Mouse (Mus musculus) hindbrain, embryonic 13.5 days (tissue): ENCODE measurements at regions not wholly inside any gene's neighbourhood (a gene's known extent, or its start where the extent isn't known, plus 50 kb on each side); places are given as distances from the start of the nearest gene placed in this dataset.

Experiments used
- ATAC-seq: fragments of 200-750 bp; cut with Nextera tagmentation; 2 replicates; pipeline ENCODE4 v1.8.0; 2017; ENCODE audit warnings: moderate TSS enrichment; ENCODE audit not compliant: low FRiP score
- H3K27ac ChIP-seq: fragments of 300-500 bp; sonication (generic); 2 replicates; pipeline ENCODE4 v1.5.1; 2015; ENCODE audit warnings: inconsistent platforms, mild to moderate bottlenecking, moderate library complexity
- H3K27me3 ChIP-seq: fragments of 300-500 bp; sonication (generic); 2 replicates; pipeline ENCODE4 v1.6.1; 2015; ENCODE audit warnings: mild to moderate bottlenecking, inconsistent platforms
- H3K36me3 ChIP-seq: fragments of 300-500 bp; sonication (generic); 2 replicates; pipeline ENCODE4 v1.6.1; 2015; ENCODE audit warnings: mild to moderate bottlenecking, inconsistent platforms
- H3K4me1 ChIP-seq: fragments of 300-500 bp; sonication (generic); replicated peaks from 2 replicates; pipeline ENCODE4 v1.6.1; 2015; ENCODE audit warnings: inconsistent platforms
- H3K4me2 ChIP-seq: fragments of 300-500 bp; sonication (generic); 2 replicates; pipeline ENCODE4 v1.6.1; 2015; ENCODE audit warnings: inconsistent platforms, mild to moderate bottlenecking, moderate library complexity
- H3K4me3 ChIP-seq: fragments of 300-500 bp; sonication (generic); 2 replicates; pipeline ENCODE4 v1.5.1; 2015; ENCODE audit warnings: mild to moderate bottlenecking, inconsistent platforms
- H3K9ac ChIP-seq: fragments of 300-500 bp; sonication (generic); 2 replicates; pipeline ENCODE4 v1.6.1; 2015; ENCODE audit warnings: mild to moderate bottlenecking, inconsistent platforms
- H3K9me3 ChIP-seq: fragments of 300-500 bp; sonication (generic); 2 replicates; pipeline ENCODE4 v1.6.1; 2016; ENCODE audit warnings: inconsistent platforms
- WGBS: fragments of 180-500 bp; shearing (Covaris S2); methylation state at CpG from one replicate; pipeline ENCODE4 v1.1.7; 2015; 5-methylcytosine and 5-hydroxymethylcytosine counted together

GRCm38 (mm10) chr2:159072997-159073690 is 278.5 kb downstream of the Dhx35 start:
- Histone ChIP-seq H3K4me3 (no peak overlapping the region), H3K9ac (no peak overlapping the region), H3K27me3 (peaks cover 99% of the 10 kb centered on the region), H3K4me1 (peaks cover 10% of the 10 kb centered on the region), H3K9me3 (no peaks in the 10 kb centered on the region), H3K27ac (no peak overlapping the region), H3K36me3 (no peaks in the 10 kb centered on the region), H3K4me2 (no peak overlapping the region)
- no peak for ATAC-seq
- 84% methylated on average over 7 of the region's 7 CpGs for WGBS

DNA sequence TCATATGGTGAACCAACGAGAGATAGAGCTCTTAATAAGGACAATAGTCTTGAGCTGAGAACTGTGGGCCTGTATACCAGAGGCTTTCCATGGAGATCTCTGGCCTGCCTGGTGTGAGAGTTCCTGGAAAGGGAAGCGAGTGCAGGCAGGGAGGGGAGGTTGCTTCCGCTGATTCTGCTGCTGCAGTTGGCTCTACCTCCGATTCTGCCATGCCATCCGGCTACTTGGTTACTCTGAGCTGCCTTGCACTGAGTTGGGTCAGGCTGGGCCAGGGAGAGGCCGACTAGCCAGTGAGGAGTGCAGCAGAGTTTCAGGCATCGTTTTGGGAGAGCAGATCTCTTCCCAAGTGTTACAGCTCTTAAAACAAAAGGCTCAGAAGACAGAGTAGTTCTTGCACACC is 285.2 kb downstream of the Dhx35 start:
- no peak for ATAC-seq
- no peak overlapping the region for H3K9ac ChIP-seq

GRCm38 (mm10) chr2:159080784-159081544 is 286.4 kb downstream of the Dhx35 start:
- no peaks in the 10 kb centered on the region for H3K9me3 ChIP-seq
- no peaks in the 10 kb centered on the region for H3K36me3 ChIP-seq
- H3K27ac ChIP-seq, result no peak overlapping the region
- H3K27me3 ChIP-seq, result peaks cover 57% of the 10 kb centered on the region
- no peak overlapping the region for H3K4me3 ChIP-seq
- H3K9ac ChIP-seq, result no peak overlapping the region
- 0 out of 2 replicates have a peak overlapping the region, but pooled peaks have one; percentile 17 for H3K4me2 ChIP-seq
- WGBS, result 64% methylated on average over 19 of the region's 19 CpGs
- ATAC-seq, result no peak
- H3K4me1 ChIP-seq, result no peaks in the 10 kb centered on the region

More for the DNA sequence above, 285.2 kb downstream of the Dhx35 start:
- Histone ChIP-seq H3K4me3 (no peak overlapping the region), H3K4me2 (no peak overlapping the region), H3K27ac (no peak overlapping the region), H3K4me1 (no peaks in the 10 kb centered on the region), H3K27me3 (peaks cover 68% of the 10 kb centered on the region), H3K9me3 (no peaks in the 10 kb centered on the region), H3K36me3 (no peaks in the 10 kb centered on the region)
- WGBS, result 81% methylated on average over 7 of the region's 7 CpGs

DNA sequence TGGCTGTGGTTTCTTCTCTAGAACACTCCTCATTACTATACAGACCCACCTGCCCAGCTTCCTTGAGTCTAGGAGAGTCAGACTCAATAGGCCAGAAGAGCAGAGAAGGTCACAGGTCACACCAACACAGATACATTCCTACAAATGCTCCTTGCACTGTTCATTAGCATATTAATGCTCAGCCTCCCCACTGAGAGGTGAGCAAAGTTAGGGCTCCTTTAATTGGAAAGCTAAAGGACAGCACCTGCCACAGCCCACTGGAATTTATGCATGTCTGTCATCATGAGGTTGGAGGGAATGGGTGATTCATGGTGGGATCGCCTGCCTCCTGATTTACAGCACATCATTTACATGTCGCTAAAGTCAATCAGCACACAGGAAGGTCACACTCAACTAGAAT is 292.2 kb downstream of the Dhx35 start:
- no peak for ATAC-seq
- H3K4me1 ChIP-seq, result no peaks in the 10 kb centered on the region
- H3K9ac ChIP-seq, result no peak overlapping the region
- H3K27ac ChIP-seq, result no peak overlapping the region
- H3K36me3 ChIP-seq, result no peaks in the 10 kb centered on the region
- 67% methylated on average over 2 of the region's 2 CpGs for WGBS
- no peaks in the 10 kb centered on the region for H3K9me3 ChIP-seq
- H3K4me2 ChIP-seq, result no peak overlapping the region
- no peak overlapping the region for H3K4me3 ChIP-seq
- 0 out of 2 replicates have a peak, but pooled peaks cover 5% of the 10 kb centered on the region for H3K27me3 ChIP-seq

DNA sequence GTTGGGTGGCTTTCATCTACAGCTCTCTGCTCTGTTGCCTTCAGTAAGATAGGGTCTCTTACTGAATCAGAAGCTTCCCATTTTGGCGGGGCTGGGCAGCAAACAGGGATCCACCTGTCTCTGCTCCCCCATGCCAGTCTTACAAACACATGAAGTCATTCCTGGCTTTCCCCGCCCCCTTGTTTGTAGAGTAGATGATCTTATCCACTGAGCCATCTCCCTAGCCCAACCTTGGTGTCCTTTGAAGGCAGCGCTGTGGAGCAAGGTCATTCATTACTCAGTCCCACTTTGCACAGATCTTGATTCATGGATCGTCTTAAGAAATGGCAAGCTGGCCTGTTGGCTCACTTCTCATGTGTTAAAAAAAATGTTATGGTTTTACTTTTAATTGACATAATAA is 293.6 kb downstream of the Dhx35 start:
- H3K4me1 ChIP-seq, result no peaks in the 10 kb centered on the region
- no peak overlapping the region for H3K4me3 ChIP-seq
- ATAC-seq, result no peak
- no peak overlapping the region for H3K4me2 ChIP-seq
- H3K27me3 ChIP-seq, result no peaks in the 10 kb centered on the region
- no peaks in the 10 kb centered on the region for H3K9me3 ChIP-seq
- 92% methylated on average over 4 of the region's 4 CpGs for WGBS
- no peaks in the 10 kb centered on the region for H3K36me3 ChIP-seq
- no peak overlapping the region for H3K9ac ChIP-seq
- H3K27ac ChIP-seq, result no peak overlapping the region

- Histone ChIP-seq H3K4me3 (no peak overlapping the region), H3K4me1 (no peaks in the 10 kb centered on the region; the same call in 1 of the 2 replicates), H3K27ac (no peak overlapping the region), H3K9ac (no peak overlapping the region), H3K27me3 (peaks cover 8% of the 10 kb centered on the region; the same call in 1 of the 2 replicates), H3K4me2 (no peak overlapping the region), H3K36me3 (no peaks in the 10 kb centered on the region), H3K9me3 (no peaks in the 10 kb centered on the region)
- no peak for ATAC-seq
- WGBS, result 43% methylated on average over 2 of the region's 2 CpGs
Observed at GRCm38 (mm10) chr2:159096667-159097066, 302.1 kb downstream of the Dhx35 start.

DNA sequence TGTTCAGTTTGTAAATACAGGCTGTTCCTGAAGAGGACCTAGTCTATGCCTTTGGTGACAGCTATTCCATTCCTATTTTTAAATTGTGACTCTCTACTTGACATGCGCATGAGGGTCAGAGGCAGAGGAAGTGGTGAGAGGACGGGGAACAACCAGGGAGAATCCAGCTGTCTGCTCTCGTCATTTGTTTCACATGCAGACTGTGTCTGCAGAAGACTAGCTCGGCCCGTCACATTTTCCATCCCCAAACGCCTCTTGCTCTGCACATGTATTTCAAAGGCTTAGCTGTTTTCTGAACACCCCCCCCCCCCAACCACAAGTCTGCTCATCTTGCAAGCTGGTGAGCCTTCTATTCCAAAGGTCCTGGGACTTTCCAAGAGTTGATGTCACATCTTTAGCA is 339.4 kb downstream of the Dhx35 start:
- 88% methylated on average over 6 of the region's 6 CpGs for WGBS
- no peak overlapping the region for H3K4me2 ChIP-seq
- H3K27ac ChIP-seq, result no peak overlapping the region
- no peaks in the 10 kb centered on the region for H3K4me1 ChIP-seq
- H3K27me3 ChIP-seq, result no peaks in the 10 kb centered on the region
- H3K4me3 ChIP-seq, result no peak overlapping the region
- peaks cover 6% of the 10 kb centered on the region; the same call in 1 of the 2 replicates for H3K9me3 ChIP-seq
- no peak for ATAC-seq
- no peaks in the 10 kb centered on the region for H3K36me3 ChIP-seq
- no peak overlapping the region for H3K9ac ChIP-seq

DNA sequence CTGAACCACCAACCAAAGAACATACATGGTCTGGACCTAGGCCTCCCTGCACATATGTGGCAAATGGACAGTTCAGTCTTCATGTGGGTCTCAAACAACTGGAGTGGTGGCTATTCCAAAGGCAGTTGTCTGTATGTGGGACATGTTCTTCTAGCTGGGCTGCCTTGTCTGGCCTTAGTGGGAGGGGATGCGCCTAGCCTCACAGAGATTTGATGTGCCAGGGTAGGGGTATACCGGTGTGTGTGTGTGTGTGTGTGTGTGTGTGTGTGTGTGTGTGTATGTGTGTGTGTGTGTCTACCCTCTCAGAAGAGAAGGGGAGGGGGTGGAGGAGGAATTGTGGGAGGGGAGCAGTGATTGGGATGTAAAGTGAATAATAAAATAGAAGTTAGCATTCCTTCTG is 344.0 kb downstream of the Dhx35 start:
- Histone ChIP-seq H3K9me3 (no peaks in the 10 kb centered on the region), H3K4me2 (no peak overlapping the region), H3K36me3 (no peaks in the 10 kb centered on the region), H3K27me3 (no peaks in the 10 kb centered on the region), H3K9ac (no peak overlapping the region), H3K27ac (no peak overlapping the region), H3K4me3 (no peak overlapping the region), H3K4me1 (no peaks in the 10 kb centered on the region)
- 93% methylated on average over 2 of the region's 2 CpGs for WGBS
- no peak for ATAC-seq

- Histone ChIP-seq H3K4me1 (no peaks in the 10 kb centered on the region), H3K36me3 (no peaks in the 10 kb centered on the region), H3K4me3 (no peak overlapping the region), H3K4me2 (no peak overlapping the region), H3K9me3 (no peaks in the 10 kb centered on the region), H3K27ac (no peak overlapping the region), H3K27me3 (no peaks in the 10 kb centered on the region), H3K9ac (no peak overlapping the region)
- WGBS, result 85% methylated on average over 6 of the region's 6 CpGs
- no peak for ATAC-seq
Observed at GRCm38 (mm10) chr2:159145980-159146379, 351.4 kb downstream of the Dhx35 start.

DNA sequence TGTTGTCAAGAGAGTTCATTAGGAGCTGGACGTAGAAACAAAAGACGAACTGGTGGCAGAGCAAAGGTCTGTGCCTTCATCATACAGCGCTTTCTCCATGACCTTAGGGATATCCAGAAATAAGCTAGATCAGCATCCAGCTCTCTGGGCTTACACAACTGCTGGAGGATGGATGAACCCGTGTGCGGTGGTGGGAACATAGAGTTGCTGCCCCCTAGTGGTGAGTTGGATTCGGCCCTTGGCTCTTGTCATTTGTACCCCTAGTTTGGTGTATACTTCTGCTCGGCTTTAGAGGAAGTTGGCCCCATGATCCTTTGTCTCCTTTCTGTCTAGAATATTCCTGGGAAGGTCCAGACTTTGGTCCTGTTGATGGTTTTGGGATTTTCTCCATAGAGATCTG is 369.4 kb downstream of the Dhx35 start:
- Histone ChIP-seq H3K27ac (no peak overlapping the region), H3K27me3 (no peaks in the 10 kb centered on the region), H3K4me2 (no peak overlapping the region), H3K4me3 (no peak overlapping the region), H3K9me3 (no peaks in the 10 kb centered on the region), H3K9ac (no peak overlapping the region), H3K4me1 (no peaks in the 10 kb centered on the region), H3K36me3 (no peaks in the 10 kb centered on the region)
- no peak for ATAC-seq
- 42% methylated on average over 7 of the region's 7 CpGs for WGBS

- WGBS, result 62% methylated on average over 7 of the region's 7 CpGs
Observed at GRCm38 (mm10) chr2:159168553-159169064, 374.0 kb downstream of the Dhx35 start.

GRCm38 (mm10) chr2:159196156-159196555 is 401.5 kb downstream of the Dhx35 start:
- no peaks in the 10 kb centered on the region for H3K27me3 ChIP-seq
- H3K9ac ChIP-seq, result no peak overlapping the region
- no peak overlapping the region for H3K27ac ChIP-seq
- ATAC-seq, result no peak
- H3K4me1 ChIP-seq, result no peaks in the 10 kb centered on the region
- no peak overlapping the region for H3K4me2 ChIP-seq
- 50% methylated on average over 7 of the region's 7 CpGs for WGBS
- H3K4me3 ChIP-seq, result no peak overlapping the region
- H3K36me3 ChIP-seq, result no peaks in the 10 kb centered on the region
- no peaks in the 10 kb centered on the region for H3K9me3 ChIP-seq

More at GRCm38 (mm10) chr2:159168553-159169064, 374.0 kb downstream of the Dhx35 start:
- Histone ChIP-seq H3K27me3 (no peaks in the 10 kb centered on the region), H3K4me1 (no peaks in the 10 kb centered on the region), H3K36me3 (no peaks in the 10 kb centered on the region), H3K27ac (no peak overlapping the region), H3K4me3 (no peak overlapping the region), H3K4me2 (no peak overlapping the region), H3K9me3 (no peaks in the 10 kb centered on the region), H3K9ac (no peak overlapping the region)
- no peak for ATAC-seq
